Mouse (Mus musculus) liver, adult 2 months (tissue): ENCODE data around the gene Nos1ap.

Experiments
- CTCF ChIP-seq: fragments of 200-500 bp; IDR thresholded peaks from 2 replicates; pipeline ENCODE4 v1.5.1; 2011; ENCODE audit warnings: low read depth, low read length, control low read depth
- POLR2A ChIP-seq: fragments of 200-500 bp; IDR thresholded peaks from 2 replicates; pipeline ENCODE4 v1.6.1; 2011; ENCODE audit warnings: low read length, control low read depth; ENCODE audit not compliant: insufficient read depth; ENCODE audit errors: extremely low read depth

- TF ChIP-seq POLR2A (no peak), CTCF (no peak)
Observed at GRCm38 (mm10) chr1:170339943-170340342, 249.7 kb downstream of the Nos1ap start.
